10 mouse cellular contexts compared by ENCODE assay signal in genomic region chr3:138558529-138558928, GRCm38 (mm10). TPM values are rescaled to one million over a fixed set of nuclear protein-coding genes. Genes with fewer than 3 reads are reported as not detected.
DNase-seq lines count a peak whose midpoint lies in the region; ATAC-seq and TF ChIP-seq lines count a peak whose summit lies in the region.
"Had no signal": no experiment of that assay in that cellular context is flagged by ENCODE, and none has a peak within 500 bp of the region (broad histone marks: within the 10 kb centered on the region; RNA-seq: fewer than 3 reads in every experiment).

No protein-coding gene starts in this region.

- intact Hi-C loops in gastrocnemius, adult 2 months (cut with DNase I): loop anchor here (2.0 kb wide), 1 partner anchor 62 kb away; no protein-coding TSS in a partner anchor
- intact Hi-C loops in gastrocnemius, postnatal 14 days (cut with DNase I; ENCODE audit: low total_unique reads): no loop called here

- H3K27ac ChIP-seq in gastrocnemius, adult 2 months: no peak overlapping the region
- H3K27ac ChIP-seq in kidney, postnatal 0 days: no peak overlapping the region
- H3K27ac ChIP-seq in stomach, postnatal 0 days (replicated peaks): no peak overlapping the region

- no peaks in the 10 kb centered on the region for H3K27me3 ChIP-seq in kidney, postnatal 0 days (ENCODE audit: insufficient read depth, low read length)
- H3K27me3 ChIP-seq in stomach, postnatal 0 days (ENCODE audit: control insufficient read depth, insufficient read depth, low read length): no peaks in the 10 kb centered on the region
- H3K27me3 ChIP-seq: megakaryocyte, embryonic 14.5 days had no signal

- WGBS in kidney, postnatal 0 days: 63% methylated on average over 4 of the region's 4 CpGs
- 65% methylated on average over 4 of the region's 4 CpGs for WGBS in stomach, postnatal 0 days

- peak; percentile 58 for TF ChIP-seq CTCF in gastrocnemius, adult 2 months (IDR thresholded peaks at IDR 0.05)
- peak; percentile 66 for TF ChIP-seq CTCF in kidney, postnatal 0 days (IDR thresholded peaks at IDR 0.05; ENCODE audit: low read depth)
- peak; percentile 70 for TF ChIP-seq CTCF in stomach, postnatal 0 days (IDR thresholded peaks at IDR 0.05; ENCODE audit: low read depth)

- no peaks in the 10 kb centered on the region for H3K4me1 ChIP-seq in kidney, postnatal 0 days (replicated peaks; ENCODE audit: insufficient read depth, low read length)
- H3K4me1 ChIP-seq in stomach, postnatal 0 days (replicated peaks; ENCODE audit: control insufficient read depth, insufficient read depth): no peaks in the 10 kb centered on the region
- H3K4me1 ChIP-seq: megakaryocyte, embryonic 14.5 days had no signal

- no peaks in the 10 kb centered on the region for H3K9me3 ChIP-seq in kidney, postnatal 0 days (replicated peaks; ENCODE audit: low read length)
- H3K9me3 ChIP-seq in stomach, postnatal 0 days (ENCODE audit: control insufficient read depth, low read length): no peaks in the 10 kb centered on the region
- H3K9me3 ChIP-seq: G1E; megakaryocyte, embryonic 14.5 days had no signal

- no peak overlapping the region for H3K9ac ChIP-seq in kidney, postnatal 0 days (ENCODE audit: low read depth, low read length)
- H3K9ac ChIP-seq in stomach, postnatal 0 days (ENCODE audit: low read length): no peak overlapping the region

- TF ChIP-seq EP300 in stomach, postnatal 0 days (optimal IDR thresholded peaks at IDR 0.05): no peak

- H3K36me3 ChIP-seq in kidney, postnatal 0 days (ENCODE audit: insufficient read depth, low read length): peaks cover 21% of the 10 kb centered on the region; the same call in 1 of the 2 replicates
- H3K36me3 ChIP-seq in stomach, postnatal 0 days (ENCODE audit: control insufficient read depth, insufficient read depth, low read length): no peaks in the 10 kb centered on the region; the same call in 1 of the 2 replicates

- no peak overlapping the region for H3K4me2 ChIP-seq in kidney, postnatal 0 days (ENCODE audit: low read length)
- no peak overlapping the region for H3K4me2 ChIP-seq in stomach, postnatal 0 days (replicated peaks; ENCODE audit: low read depth)

- DNase-seq in gastrocnemius, adult 2 months: peak; percentile 37
- DNase-seq in gastrocnemius, postnatal 14 days: no peak
- peak; percentile 14 for DNase-seq in right cerebral cortex, postnatal 4 days
- no peak for DNase-seq in right cerebral cortex, postnatal 36 days (ENCODE audit: low spot score in 2 of 2)
- peak; percentile 39 for DNase-seq in kidney, postnatal 0 days (ENCODE audit: low spot score)
- no peak for DNase-seq in stomach, postnatal 0 days (ENCODE audit: low spot score)
- no peak for DNase-seq in cerebellum, postnatal 36 days

- ATAC-seq in kidney, postnatal 0 days (replicated peaks; ENCODE audit: low FRiP score, low read depth): peak; percentile 44
- no peak for ATAC-seq in stomach, postnatal 0 days (ENCODE audit: low FRiP score, low TSS enrichment)
- ATAC-seq in monocyte, adult 5-6 weeks (replicated peaks; ENCODE audit: insufficient number of reproducible peaks, low FRiP score, low TSS enrichment, poor library complexity, severe bottlenecking): no peak

- no peak overlapping the region for H3K4me3 ChIP-seq in gastrocnemius, adult 2 months
- H3K4me3 ChIP-seq in kidney, postnatal 0 days (replicated peaks; ENCODE audit: low read depth, low read length): no peak overlapping the region
- H3K4me3 ChIP-seq in stomach, postnatal 0 days (ENCODE audit: low read depth, low read length): no peak overlapping the region
- H3K4me3 ChIP-seq: megakaryocyte, embryonic 14.5 days had no signal

RNA-seq across cellular contexts. Expression of gene Eif4e, which starts 32.5 kb away (rescaled TPM):
- total RNA-seq in gastrocnemius, adult 2 months (2021): 100 to 1,000 TPM; 128 to 156 TPM
- 100 to 1,000 TPM; 101 to 108 TPM for total RNA-seq in gastrocnemius, postnatal 14 days (2021)
- polyA plus RNA-seq in kidney, postnatal 0 days (2015; fragmentation: Nextera tagmentation; extraction: Ambion mirVana): 240 and 259 TPM in 2 replicates
- 157 and 162 TPM in 2 replicates for polyA plus RNA-seq in stomach, postnatal 0 days (2015; fragmentation: Nextera tagmentation; extraction: Ambion mirVana)
- 78.5 to 113 TPM (median 86.9 TPM) in 3 replicates for total RNA-seq in monocyte, adult 5-6 weeks (2017)

Comparison
In these comparisons a context has a peak if more than half of its experiments do, and no peak if none do; other contexts are left out.
1. DNase-seq: peak in gastrocnemius, adult 2 months (single experiment), right cerebral cortex, postnatal 4 days (single experiment) and kidney, postnatal 0 days (single experiment); none in gastrocnemius, postnatal 14 days (single experiment), right cerebral cortex, postnatal 36 days (0 of 2), stomach, postnatal 0 days (single experiment) and cerebellum, postnatal 36 days (0 of 2).
2. Peak in every context shown above with its lines, with median percentiles within 50 percentile points of each other: CTCF ChIP-seq.